18 mouse cellular contexts compared by ENCODE assay signal in the genomic region with DNA sequence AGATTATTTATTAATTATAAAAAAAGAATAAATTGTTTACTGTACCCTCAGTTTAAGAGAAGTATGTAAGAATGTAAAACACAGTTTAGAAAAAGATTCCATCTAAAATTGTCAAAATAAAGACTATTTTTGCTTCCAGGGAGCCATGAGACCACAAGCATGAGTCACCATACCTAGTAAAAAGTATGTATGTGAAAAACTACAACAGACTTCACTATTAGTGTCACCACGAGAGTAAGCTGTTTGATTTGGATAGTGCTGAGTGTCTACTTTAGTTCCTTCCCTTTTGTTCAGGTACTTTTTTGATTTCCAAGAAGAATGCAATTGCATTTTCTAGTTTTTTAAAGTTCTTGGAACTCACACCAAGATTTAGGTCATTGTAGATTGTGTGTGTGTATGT. TPM values are rescaled to one million over a fixed set of nuclear protein-coding genes. Genes with fewer than 3 reads are reported as not detected.
"Had no signal": no experiment of that assay in that cellular context is flagged by ENCODE, and none has a peak within 500 bp of the region (broad histone marks: within the 10 kb centered on the region; RNA-seq: fewer than 3 reads in every experiment).

No protein-coding gene starts in this region.

- DNase-seq: kidney, adult 9 months; kidney, postnatal 25 days; layer of hippocampus, adult 9-11 months; liver; lung, adult 18-20 months; lung, postnatal 10 days; lung, postnatal 36 days; midbrain, embryonic 14.5 days; retina, postnatal 1 day; right cerebral cortex, postnatal 25 days; spleen, adult 18-20 months; thymus, adult 18-20 months; thymus, postnatal 36 days had no signal

- ATAC-seq: liver, embryonic 12.5 days had no signal

RNA-seq across cellular contexts. Expression of a gene that starts 39.5 kb away (rescaled TPM):
- total RNA-seq: megakaryocyte-erythroid progenitor cell, adult 5-6 weeks had no signal
- polyA plus RNA-seq: liver, embryonic 12.5 days; liver, embryonic 15.5 days; lung, embryonic 15.5 days; testis, adult 2 months had no signal
